Mouse (Mus musculus): ENCODE data around the gene Cd248. TPM values are rescaled to one million over a fixed set of nuclear protein-coding genes. Genes with fewer than 3 reads are reported as not detected.
A peak's percentile ranks its signal among the peaks of the same experiment; 100 is the strongest.
"Not testable (repeated sequence)": the region's sequence is repeated elsewhere in the genome, so short reads cannot be mapped to it uniquely, and the experiment has no call there.

Gene Cd248
- polyA plus RNA-seq, 1 experiment from 2014 or later, result 19.7 TPM

GRCm38 (mm10) chr19:5085145-5085863 is 17.4 kb downstream of the Cd248 start, which contains the start of gene Tmem151a:
Tmem151a (minus strand) TSS chr19:5085531.
- Histone ChIP-seq H3K4me1 (peaks cover 37% of the 10 kb centered on the region), H3K27me3 (replicated peaks) (peaks cover 59% of the 10 kb centered on the region), H3K9ac (peak within 1 kb of the TSS; percentile 69), H3K36me3 (replicated peaks) (0 out of 2 replicates have a peak, but pooled peaks cover 3% of the 10 kb centered on the region), H3K9me3 (no peaks in the 10 kb centered on the region), H3K27ac (no peak within 1 kb of the TSS), H3K4me3 (peak within 1 kb of the TSS; percentile 68), H3K4me2 (peak within 1 kb of the TSS; percentile 82)
- no peak for ATAC-seq (replicated peaks)
- under 1% methylated on average over 69 of the region's 69 CpGs for WGBS

- H3K4me3 ChIP-seq; ATAC-seq (replicated peaks); H3K27ac ChIP-seq; H3K4me2 ChIP-seq; H3K9ac ChIP-seq; H3K36me3 ChIP-seq (replicated peaks); H3K9me3 ChIP-seq: not testable (repeated sequence)
- H3K4me1 ChIP-seq, result peaks cover 37% of the 10 kb centered on the region
- WGBS, result 56% methylated on average over 4 of the region's 4 CpGs
- peaks cover 46% of the 10 kb centered on the region for H3K27me3 ChIP-seq (replicated peaks)
Observed at GRCm38 (mm10) chr19:5086533-5086932, 18.7 kb downstream of the Cd248 start.

GRCm38 (mm10) chr19:5087884-5088728 is 20.2 kb downstream of the Cd248 start, which contains the start of gene Yif1a:
Yif1a (plus strand) TSS chr19:5088538.
- Histone ChIP-seq H3K27me3 (replicated peaks) (peaks cover 31% of the 10 kb centered on the region), H3K27ac (peak within 1 kb of the TSS; percentile 86), H3K36me3 (replicated peaks) (peaks cover 14% of the 10 kb centered on the region), H3K9me3 (no peaks in the 10 kb centered on the region), H3K9ac (peak within 1 kb of the TSS; percentile 54), H3K4me3 (peak within 1 kb of the TSS; percentile 71), H3K4me1 (peaks cover 43% of the 10 kb centered on the region), H3K4me2 (peak within 1 kb of the TSS; percentile 77)
- peak; percentile 94 for ATAC-seq (replicated peaks)
- under 1% methylated on average over 58 of the region's 58 CpGs for WGBS

GRCm38 (mm10) chr19:5089324-5089723 is 21.4 kb downstream of the Cd248 start:
- 87% methylated on average over 4 of the region's 4 CpGs for WGBS
- peak overlapping the region; percentile 54 for H3K9ac ChIP-seq
- no peaks in the 10 kb centered on the region for H3K9me3 ChIP-seq
- H3K4me1 ChIP-seq, result peaks cover 51% of the 10 kb centered on the region
- peak overlapping the region; percentile 71 for H3K4me3 ChIP-seq
- peaks cover 18% of the 10 kb centered on the region for H3K27me3 ChIP-seq (replicated peaks)
- peaks cover 14% of the 10 kb centered on the region for H3K36me3 ChIP-seq (replicated peaks)
- no peak for ATAC-seq (replicated peaks)
- H3K27ac ChIP-seq, result no peak overlapping the region
- peak overlapping the region; percentile 65 for H3K4me2 ChIP-seq

GRCm38 (mm10) chr19:5092083-5092482 is 24.2 kb downstream of the Cd248 start:
- Histone ChIP-seq H3K27me3 (replicated peaks) (no peaks in the 10 kb centered on the region), H3K4me1 (peaks cover 64% of the 10 kb centered on the region), H3K27ac (0 out of 2 replicates have a peak overlapping the region, but pooled peaks have one; percentile 26), H3K4me2 (no peak overlapping the region), H3K4me3 (no peak overlapping the region), H3K9me3 (no peaks in the 10 kb centered on the region), H3K9ac (no peak overlapping the region), H3K36me3 (replicated peaks) (peaks cover 14% of the 10 kb centered on the region)
- ATAC-seq (replicated peaks), result no peak
- WGBS, result 87% methylated on average over 10 of the region's 10 CpGs

GRCm38 (mm10) chr19:5093481-5094242 is 25.8 kb downstream of the Cd248 start:
- ATAC-seq (replicated peaks), result no peak
- H3K27me3 ChIP-seq (replicated peaks), result no peaks in the 10 kb centered on the region
- H3K27ac ChIP-seq, result peak overlapping the region; percentile 99
- peaks cover 14% of the 10 kb centered on the region for H3K36me3 ChIP-seq (replicated peaks)
- H3K4me1 ChIP-seq, result peaks cover 62% of the 10 kb centered on the region
- peak overlapping the region; percentile 96 for H3K4me3 ChIP-seq
- H3K9ac ChIP-seq, result peak overlapping the region; percentile 30
- no peaks in the 10 kb centered on the region for H3K9me3 ChIP-seq
- 74% methylated on average over 12 of the region's 12 CpGs for WGBS
- peak overlapping the region; percentile 93 for H3K4me2 ChIP-seq

- Histone ChIP-seq H3K36me3 (replicated peaks) (peaks cover 14% of the 10 kb centered on the region), H3K4me2 (peak overlapping the region; percentile 93), H3K9ac (peak overlapping the region; percentile 100), H3K4me1 (peaks cover 63% of the 10 kb centered on the region), H3K27ac (peak overlapping the region; percentile 99), H3K27me3 (replicated peaks) (no peaks in the 10 kb centered on the region), H3K9me3 (no peaks in the 10 kb centered on the region), H3K4me3 (peak overlapping the region; percentile 96)
- WGBS, result under 1% methylated on average over 21 of the region's 21 CpGs
- ATAC-seq (replicated peaks), result peak; percentile 68
Observed at GRCm38 (mm10) chr19:5094243-5094632, 26.4 kb downstream of the Cd248 start.

- Histone ChIP-seq H3K4me2 (peak overlapping the region; percentile 93), H3K9me3 (no peaks in the 10 kb centered on the region), H3K27me3 (replicated peaks) (no peaks in the 10 kb centered on the region), H3K4me3 (peak overlapping the region; percentile 96), H3K9ac (peak overlapping the region; percentile 100), H3K27ac (peak overlapping the region; percentile 99), H3K36me3 (replicated peaks) (peaks cover 16% of the 10 kb centered on the region), H3K4me1 (peaks cover 64% of the 10 kb centered on the region)
- ATAC-seq (replicated peaks), result peak; percentile 1; the same call in 1 of the 2 replicates
- 26% methylated on average over 11 of the region's 11 CpGs for WGBS
Observed at GRCm38 (mm10) chr19:5094746-5095417, 27.0 kb downstream of the Cd248 start.

GRCm38 (mm10) chr19:5095887-5096474 is 28.1 kb downstream of the Cd248 start:
- Histone ChIP-seq H3K4me1 (peaks cover 66% of the 10 kb centered on the region), H3K27me3 (replicated peaks) (no peaks in the 10 kb centered on the region)

GRCm38 (mm10) chr19:5097521-5098362 is 29.9 kb downstream of the Cd248 start:
- peak overlapping the region; percentile 96 for H3K4me3 ChIP-seq
- H3K4me1 ChIP-seq, result peaks cover 63% of the 10 kb centered on the region
- peak overlapping the region; percentile 99 for H3K27ac ChIP-seq
- no peaks in the 10 kb centered on the region for H3K9me3 ChIP-seq
- H3K9ac ChIP-seq, result peak overlapping the region; percentile 100
- 2% methylated on average over 31 of the region's 31 CpGs for WGBS
- H3K4me2 ChIP-seq, result peak overlapping the region; percentile 93
- no peaks in the 10 kb centered on the region for H3K27me3 ChIP-seq (replicated peaks)
- peak; percentile 22 for ATAC-seq (replicated peaks)
- peaks cover 12% of the 10 kb centered on the region; the same call in 1 of the 2 replicates for H3K36me3 ChIP-seq (replicated peaks)

More at GRCm38 (mm10) chr19:5095887-5096474, 28.1 kb downstream of the Cd248 start:
- peak overlapping the region; percentile 100 for H3K9ac ChIP-seq
- no peak for ATAC-seq (replicated peaks)
- peak overlapping the region; percentile 93 for H3K4me2 ChIP-seq
- peak overlapping the region; percentile 99 for H3K27ac ChIP-seq
- H3K36me3 ChIP-seq (replicated peaks), result peaks cover 18% of the 10 kb centered on the region
- H3K4me3 ChIP-seq, result peak overlapping the region; percentile 96
- 11% methylated on average over 9 of the region's 9 CpGs for WGBS
- H3K9me3 ChIP-seq, result no peaks in the 10 kb centered on the region

Data from midbrain, embryonic 15.5 days (tissue).